12 mouse cellular contexts compared by ENCODE assay signal in the genomic region with DNA sequence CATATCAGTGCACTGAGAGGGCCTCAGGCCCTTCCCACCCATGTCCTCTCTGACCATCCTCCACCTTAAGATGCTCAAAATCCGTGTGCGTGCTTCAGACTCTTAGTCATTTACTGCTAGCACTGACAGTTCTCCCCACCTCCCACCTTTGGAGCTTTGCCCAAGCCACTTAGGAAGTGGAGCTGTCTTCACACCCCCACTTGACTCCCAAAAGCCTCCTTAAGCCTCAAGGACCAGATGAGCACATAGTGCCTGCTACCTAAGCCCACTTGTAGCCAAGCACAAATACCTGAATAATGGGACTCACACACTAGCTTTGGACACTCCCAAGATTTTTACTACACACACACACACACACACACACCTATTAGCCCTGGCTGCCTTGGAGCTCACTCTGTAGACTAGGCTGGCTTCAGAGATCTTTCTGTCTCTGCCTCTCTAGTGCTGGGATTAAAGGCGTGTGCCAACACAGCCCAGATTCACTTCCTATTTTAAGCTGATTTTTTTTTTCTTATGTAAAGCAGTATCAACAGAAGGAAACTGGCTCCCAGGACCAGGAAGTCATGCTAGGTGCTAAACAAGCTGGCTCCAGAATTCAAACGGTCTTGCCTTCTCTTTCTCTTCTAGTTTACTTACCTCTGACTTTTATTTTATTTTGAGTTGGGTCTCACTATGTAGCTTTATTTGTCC. TPM values are rescaled to one million over a fixed set of nuclear protein-coding genes. Genes with fewer than 3 reads are reported as not detected.
DNase-seq lines count a peak whose midpoint lies in the region; ATAC-seq and TF ChIP-seq lines count a peak whose summit lies in the region.
"Had no signal": no experiment of that assay in that cellular context is flagged by ENCODE, and none has a peak within 500 bp of the region (broad histone marks: within the 10 kb centered on the region; RNA-seq: fewer than 3 reads in every experiment).

No protein-coding gene starts in this region.

- no peaks in the 10 kb centered on the region for H3K9me3 ChIP-seq in midbrain, postnatal 0 days (ENCODE audit: low read length)
- H3K9me3 ChIP-seq: heart, embryonic 13.5 days had no signal

- H3K4me1 ChIP-seq in spleen, adult 2 months (ENCODE audit: control insufficient read depth, insufficient read depth, insufficient read length): peaks cover 52% of the 10 kb centered on the region; the same call in 1 of the 2 replicates
- no peaks in the 10 kb centered on the region for H3K4me1 ChIP-seq in midbrain, postnatal 0 days (ENCODE audit: insufficient read depth, low read length)

- peak; percentile 44 for DNase-seq in cerebellum, adult 9-11 months
- no peak for DNase-seq in cerebellum, adult 18-20 months
- peak in 1 of 2 experiments; percentile 61 for DNase-seq in spleen, adult 2 months (ENCODE audit: low read depth in 1 of 2, low spot score in 2 of 2)
- DNase-seq in spleen, postnatal 14 days (ENCODE audit: low spot score in 2 of 2): no peak
- DNase-seq in lung, postnatal 10 days: peak; percentile 86
- DNase-seq in midbrain, postnatal 0 days (ENCODE audit: low spot score): no peak
- DNase-seq in ovary, postnatal 14 days (ENCODE audit: low spot score): no peak
- DNase-seq in kidney, postnatal 25 days: no peak

- no peak overlapping the region for H3K4me2 ChIP-seq in midbrain, postnatal 0 days (ENCODE audit: low read depth, low read length, poor library complexity, severe bottlenecking)

- H3K27ac ChIP-seq in spleen, adult 2 months (ENCODE audit: insufficient read depth, low read length): peak overlapping the region; percentile 87
- no peak overlapping the region for H3K27ac ChIP-seq in midbrain, postnatal 0 days (ENCODE audit: low read depth, low read length)

- no peak for ATAC-seq in midbrain, postnatal 0 days (ENCODE audit: low FRiP score)
- ATAC-seq: forebrain, embryonic 14.5 days; intestine, postnatal 0 days; midbrain, embryonic 16.5 days had no signal

- H3K9ac ChIP-seq in midbrain, postnatal 0 days (replicated peaks; ENCODE audit: low read length, poor library complexity, severe bottlenecking): no peak overlapping the region

- no peak; the same call in 1 of the 2 replicates for TF ChIP-seq POLR2A in spleen, adult 2 months (IDR thresholded peaks at IDR 0.05; ENCODE audit: low read depth, low read length)

- H3K36me3 ChIP-seq in spleen, adult 2 months (ENCODE audit: control insufficient read depth, insufficient read depth, low read length): no peaks in the 10 kb centered on the region
- no peaks in the 10 kb centered on the region for H3K36me3 ChIP-seq in midbrain, postnatal 0 days (ENCODE audit: insufficient read depth, low read length)
- H3K36me3 ChIP-seq: heart, embryonic 13.5 days had no signal

- no peak for TF ChIP-seq CTCF in spleen, adult 2 months (IDR thresholded peaks at IDR 0.05; ENCODE audit: extremely low read depth, insufficient read depth, insufficient read length, insufficient replicate concordance)
- TF ChIP-seq CTCF in midbrain, postnatal 0 days (IDR thresholded peaks at IDR 0.05): no peak

- no peaks in the 10 kb centered on the region for H3K27me3 ChIP-seq in spleen, adult 2 months (ENCODE audit: control insufficient read depth, insufficient read depth, low read length)
- H3K27me3 ChIP-seq in midbrain, postnatal 0 days (ENCODE audit: insufficient read depth, low read length): no peaks in the 10 kb centered on the region
- H3K27me3 ChIP-seq: heart, embryonic 13.5 days had no signal

- no peak overlapping the region for H3K4me3 ChIP-seq in spleen, adult 2 months (ENCODE audit: extremely low read depth, insufficient read depth, insufficient read length)
- H3K4me3 ChIP-seq in midbrain, postnatal 0 days (ENCODE audit: low read depth, low read length): no peak overlapping the region
- H3K4me3 ChIP-seq: heart, embryonic 13.5 days had no signal

- 38% methylated on average over 4 of the region's 4 CpGs for WGBS in spleen, adult 2 months
- 88% methylated on average over 4 of the region's 4 CpGs for WGBS in midbrain, postnatal 0 days

RNA-seq across cellular contexts. Expression of gene Snx30, which starts 9.6 kb away (rescaled TPM):
- 8.8 and 12.5 TPM in 2 replicates for polyA plus RNA-seq in spleen, adult 2 months (2012; rRNA removed)
- total RNA-seq in midbrain, postnatal 0 days (2014; rRNA removed): 37.8 and 39.6 TPM in 2 replicates
- polyA plus RNA-seq in midbrain, postnatal 0 days (2015; fragmentation: Nextera tagmentation; extraction: Ambion mirVana): 18.1 and 21.7 TPM in 2 replicates

RNA-seq across cellular contexts. Expression of gene Inip, which starts 13.9 kb away (rescaled TPM):
- polyA plus RNA-seq in spleen, adult 2 months (2012; rRNA removed): 9.8 and 10.1 TPM in 2 replicates
- total RNA-seq in midbrain, postnatal 0 days (2014; rRNA removed): 20.8 and 26.8 TPM in 2 replicates
- polyA plus RNA-seq in midbrain, postnatal 0 days (2015; fragmentation: Nextera tagmentation; extraction: Ambion mirVana): 33.0 and 35.8 TPM in 2 replicates

Comparison
In these comparisons a context has a peak if more than half of its experiments do, and no peak if none do; other contexts are left out.
1. DNase-seq: peak in cerebellum, adult 9-11 months (single experiment) and lung, postnatal 10 days (single experiment); none in cerebellum, adult 18-20 months (0 of 2), spleen, postnatal 14 days (0 of 2), midbrain, postnatal 0 days (single experiment), ovary, postnatal 14 days (single experiment) and kidney, postnatal 25 days (0 of 2).